Mouse (Mus musculus): Measurements from ENCODE around the gene Zfp37. TPM values are rescaled to one million over a fixed set of nuclear protein-coding genes. Genes with fewer than 3 reads are reported as not detected.
"Not testable (repeated sequence)": the region's sequence is repeated elsewhere in the genome, so short reads cannot be mapped to it uniquely, and the experiment has no call there.

Zfp37 gene
- 22.8 and 22.9 TPM in 2 replicates for polyA plus RNA-seq (2015; fragmentation: Nextera tagmentation; extraction: Ambion mirVana)

- no peak for ATAC-seq
- Histone ChIP-seq H3K9ac (replicated peaks; ENCODE audit: low read depth, low read length) (no peak within 1 kb of the TSS), H3K4me1 (replicated peaks; ENCODE audit: control insufficient read depth, insufficient read depth, low read length) (no peaks in the 10 kb centered on the region), H3K36me3 (ENCODE audit: control insufficient read depth, insufficient read depth) (no peaks in the 10 kb centered on the region), H3K4me2 (ENCODE audit: low read length) (no peak within 1 kb of the TSS), H3K27ac (ENCODE audit: low read length) (no peak within 1 kb of the TSS), H3K27me3 (replicated peaks; ENCODE audit: control insufficient read depth, insufficient read depth, low read length) (no peaks in the 10 kb centered on the region), H3K9me3 (ENCODE audit: control insufficient read depth, low read length) (no peaks in the 10 kb centered on the region), H3K4me3 (replicated peaks; ENCODE audit: low read length) (no peak within 1 kb of the TSS)
- 73% methylated on average over 13 of the region's 13 CpGs for whole genome bisulfite sequencing
Observed at GRCm38 (mm10) chr4:62230769-62231168, at the start of gene Zfp37. Gene Zfp37 (minus strand): TSS chr4:62231047.

DNA sequence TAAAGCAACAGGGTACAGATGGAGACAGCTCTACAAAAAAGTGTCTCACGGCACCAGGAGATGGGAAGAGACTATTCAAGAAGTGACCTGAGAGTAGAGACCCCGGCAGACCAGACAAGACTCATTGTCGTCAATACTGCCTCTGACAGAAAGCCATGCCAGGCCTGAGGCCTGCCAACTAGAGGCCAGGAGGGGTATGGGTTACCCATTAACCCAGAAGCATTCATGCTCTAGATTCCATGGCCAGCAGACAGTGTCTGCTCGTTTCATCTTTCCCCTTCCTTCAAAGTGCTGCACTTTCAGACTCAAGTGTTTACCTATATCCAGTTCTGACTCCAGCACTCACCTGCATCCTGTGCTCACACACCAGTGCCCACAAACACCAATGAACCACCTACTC lies 47.2 kb upstream of the Zfp37 start:
- H3K27me3 ChIP-seq (replicated peaks; ENCODE audit: control insufficient read depth, insufficient read depth, low read length): no peaks in the 10 kb centered on the region
- H3K9ac ChIP-seq (replicated peaks; ENCODE audit: low read depth, low read length): no peak overlapping the region
- no peak overlapping the region for H3K27ac ChIP-seq (ENCODE audit: low read length)
- H3K4me1 ChIP-seq (replicated peaks; ENCODE audit: control insufficient read depth, insufficient read depth, low read length): peaks cover 8% of the 10 kb centered on the region
- no peak for ATAC-seq
- no peaks in the 10 kb centered on the region for H3K9me3 ChIP-seq (ENCODE audit: control insufficient read depth, low read length)
- no peak overlapping the region for H3K4me2 ChIP-seq (ENCODE audit: low read length)
- no peaks in the 10 kb centered on the region for H3K36me3 ChIP-seq (ENCODE audit: control insufficient read depth, insufficient read depth)
- no peak overlapping the region for H3K4me3 ChIP-seq (replicated peaks; ENCODE audit: low read length)
- WGBS: 79% methylated on average over 4 of the region's 4 CpGs

GRCm38 (mm10) chr4:62277222-62277621 lies 46.4 kb upstream of the Zfp37 start:
- H3K9ac ChIP-seq (replicated peaks; ENCODE audit: low read depth, low read length): no peak overlapping the region
- H3K36me3 ChIP-seq (ENCODE audit: control insufficient read depth, insufficient read depth): no peaks in the 10 kb centered on the region
- no peak overlapping the region for H3K27ac ChIP-seq (ENCODE audit: low read length)
- H3K4me1 ChIP-seq (replicated peaks; ENCODE audit: control insufficient read depth, insufficient read depth, low read length): peaks cover 8% of the 10 kb centered on the region
- no peak overlapping the region for H3K4me2 ChIP-seq (ENCODE audit: low read length)
- 57% methylated on average over 3 of the region's 3 CpGs for WGBS
- no peaks in the 10 kb centered on the region for H3K27me3 ChIP-seq (replicated peaks; ENCODE audit: control insufficient read depth, insufficient read depth, low read length)
- ATAC-seq: no peak
- no peak overlapping the region for H3K4me3 ChIP-seq (replicated peaks; ENCODE audit: low read length)
- no peaks in the 10 kb centered on the region for H3K9me3 ChIP-seq (ENCODE audit: control insufficient read depth, low read length)

- WGBS: 90% methylated on average over 10 of the region's 10 CpGs
- Histone ChIP-seq H3K27ac (ENCODE audit: low read length) (no peak overlapping the region), H3K27me3 (replicated peaks; ENCODE audit: control insufficient read depth, insufficient read depth, low read length) (no peaks in the 10 kb centered on the region), H3K4me2 (ENCODE audit: low read length) (no peak overlapping the region), H3K9ac (replicated peaks; ENCODE audit: low read depth, low read length) (no peak overlapping the region), H3K36me3 (ENCODE audit: control insufficient read depth, insufficient read depth) (no peaks in the 10 kb centered on the region), H3K9me3 (ENCODE audit: control insufficient read depth, low read length) (no peaks in the 10 kb centered on the region), H3K4me1 (replicated peaks; ENCODE audit: control insufficient read depth, insufficient read depth, low read length) (peaks cover 8% of the 10 kb centered on the region), H3K4me3 (replicated peaks; ENCODE audit: low read length) (no peak overlapping the region)
- no peak for ATAC-seq
Observed at GRCm38 (mm10) chr4:62276642-62277041, 45.8 kb upstream of the Zfp37 start.

- Histone ChIP-seq H3K9me3 (ENCODE audit: control insufficient read depth, low read length) (no peaks in the 10 kb centered on the region), H3K36me3 (ENCODE audit: control insufficient read depth, insufficient read depth) (no peaks in the 10 kb centered on the region), H3K4me2 (ENCODE audit: low read length) (no peak overlapping the region), H3K27ac (ENCODE audit: low read length) (no peak overlapping the region), H3K27me3 (replicated peaks; ENCODE audit: control insufficient read depth, insufficient read depth, low read length) (no peaks in the 10 kb centered on the region), H3K4me1 (replicated peaks; ENCODE audit: control insufficient read depth, insufficient read depth, low read length) (peaks cover 8% of the 10 kb centered on the region), H3K9ac (replicated peaks; ENCODE audit: low read depth, low read length) (no peak overlapping the region), H3K4me3 (replicated peaks; ENCODE audit: low read length) (no peak overlapping the region)
- ATAC-seq: peak; percentile 83
- 5% methylated on average over 12 of the region's 12 CpGs for WGBS
Observed at GRCm38 (mm10) chr4:62274841-62275536, 44.1 kb upstream of the Zfp37 start.

- no peak overlapping the region for H3K9ac ChIP-seq (replicated peaks; ENCODE audit: low read depth, low read length)
- H3K9me3 ChIP-seq (ENCODE audit: control insufficient read depth, low read length): no peaks in the 10 kb centered on the region
- H3K27ac ChIP-seq (ENCODE audit: low read length): no peak overlapping the region
- H3K27me3 ChIP-seq (replicated peaks; ENCODE audit: control insufficient read depth, insufficient read depth, low read length): no peaks in the 10 kb centered on the region
- H3K4me2 ChIP-seq (ENCODE audit: low read length): no peak overlapping the region
- H3K4me1 ChIP-seq (replicated peaks; ENCODE audit: control insufficient read depth, insufficient read depth, low read length): peaks cover 8% of the 10 kb centered on the region
- WGBS: 92% methylated on average over 10 of the region's 10 CpGs
- H3K4me3 ChIP-seq (replicated peaks; ENCODE audit: low read length): no peak overlapping the region
- ATAC-seq: no peak
- no peaks in the 10 kb centered on the region for H3K36me3 ChIP-seq (ENCODE audit: control insufficient read depth, insufficient read depth)
Observed at GRCm38 (mm10) chr4:62273916-62274315, 43.1 kb upstream of the Zfp37 start.

DNA sequence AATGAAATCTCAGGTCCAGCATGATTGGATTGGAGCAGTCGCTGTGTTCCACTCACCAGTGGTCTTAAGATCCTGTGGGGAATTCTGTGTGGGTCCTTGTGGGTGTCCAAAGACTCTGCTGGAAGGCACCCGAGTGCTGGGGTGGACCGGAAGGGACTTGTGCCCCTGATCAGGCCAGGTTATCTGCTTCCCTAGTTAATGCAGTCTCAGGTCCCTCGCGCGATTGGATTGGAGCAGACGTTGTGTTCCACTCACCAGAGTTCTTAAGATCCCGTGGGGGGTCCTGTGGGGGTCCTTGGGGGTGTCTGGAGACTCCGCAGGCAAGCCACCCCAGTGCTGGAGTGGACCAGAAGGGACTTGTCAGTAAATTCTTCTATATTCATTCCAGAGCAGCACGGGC lies 41.8 kb upstream of the Zfp37 start:
- WGBS: 91% methylated on average over 10 of the region's 10 CpGs
- Histone ChIP-seq H3K4me2 (ENCODE audit: low read length) (no peak overlapping the region), H3K9ac (replicated peaks; ENCODE audit: low read depth, low read length) (no peak overlapping the region), H3K4me1 (replicated peaks; ENCODE audit: control insufficient read depth, insufficient read depth, low read length) (peaks cover 8% of the 10 kb centered on the region), H3K27me3 (replicated peaks; ENCODE audit: control insufficient read depth, insufficient read depth, low read length) (no peaks in the 10 kb centered on the region), H3K9me3 (ENCODE audit: control insufficient read depth, low read length) (no peaks in the 10 kb centered on the region), H3K27ac (ENCODE audit: low read length) (no peak overlapping the region), H3K4me3 (replicated peaks; ENCODE audit: low read length) (no peak overlapping the region), H3K36me3 (ENCODE audit: control insufficient read depth, insufficient read depth) (no peaks in the 10 kb centered on the region)
- ATAC-seq: no peak

DNA sequence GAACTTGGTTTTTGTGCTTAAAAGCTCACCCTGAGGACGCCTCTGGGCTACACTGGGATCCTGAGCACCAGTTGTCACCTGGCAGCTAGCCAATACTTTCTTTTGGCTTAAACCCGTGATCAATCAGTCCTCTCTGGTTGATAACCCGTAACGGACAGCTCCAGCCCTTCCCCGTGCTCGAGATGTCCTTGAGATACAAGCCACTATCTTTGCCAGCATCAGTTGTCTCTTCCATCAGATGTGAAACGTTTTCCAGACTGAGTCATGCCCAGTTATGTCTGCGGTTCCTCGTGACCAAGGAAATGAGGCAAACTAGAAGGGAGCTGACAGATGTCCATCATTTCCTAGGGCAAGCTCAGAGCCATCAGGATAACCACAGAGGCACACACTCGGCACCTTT lies 36.3 kb upstream of the Zfp37 start:
- no peak overlapping the region for H3K9ac ChIP-seq (replicated peaks; ENCODE audit: low read depth, low read length)
- ATAC-seq: no peak
- no peak overlapping the region for H3K27ac ChIP-seq (ENCODE audit: low read length)
- no peak overlapping the region for H3K4me3 ChIP-seq (replicated peaks; ENCODE audit: low read length)
- H3K9me3 ChIP-seq (ENCODE audit: control insufficient read depth, low read length): no peaks in the 10 kb centered on the region
- H3K27me3 ChIP-seq (replicated peaks; ENCODE audit: control insufficient read depth, insufficient read depth, low read length): no peaks in the 10 kb centered on the region
- no peak overlapping the region for H3K4me2 ChIP-seq (ENCODE audit: low read length)
- whole genome bisulfite sequencing: 85% methylated on average over 10 of the region's 10 CpGs
- H3K36me3 ChIP-seq (ENCODE audit: control insufficient read depth, insufficient read depth): no peaks in the 10 kb centered on the region
- H3K4me1 ChIP-seq (replicated peaks; ENCODE audit: control insufficient read depth, insufficient read depth, low read length): 0 out of 2 replicates have a peak, but pooled peaks cover 3% of the 10 kb centered on the region

DNA sequence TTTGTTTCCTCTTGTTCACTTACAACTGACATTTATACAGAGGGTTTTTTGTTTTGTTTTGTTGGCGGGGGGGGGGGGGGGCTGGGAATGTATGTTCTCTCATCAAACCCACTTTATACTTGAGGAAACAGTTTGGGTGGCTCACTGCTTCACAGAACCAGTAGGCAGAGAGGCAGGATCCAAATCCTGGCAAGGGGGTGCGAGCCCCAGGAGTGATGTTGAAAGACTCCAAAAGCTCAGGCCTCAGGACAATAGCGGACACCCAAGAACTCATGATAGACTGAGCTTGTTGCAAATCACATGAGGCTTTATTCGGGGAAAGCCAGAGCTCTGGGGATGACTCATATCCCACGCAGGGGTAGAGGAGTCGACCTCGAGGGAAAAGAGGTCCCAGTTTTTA lies 35.2 kb upstream of the Zfp37 start:
- H3K4me2 ChIP-seq (ENCODE audit: low read length); H3K27ac ChIP-seq (ENCODE audit: low read length); H3K9ac ChIP-seq (replicated peaks; ENCODE audit: low read depth, low read length); H3K36me3 ChIP-seq (ENCODE audit: control insufficient read depth, insufficient read depth); ATAC-seq; H3K4me3 ChIP-seq (replicated peaks; ENCODE audit: low read length); H3K4me1 ChIP-seq (replicated peaks; ENCODE audit: control insufficient read depth, insufficient read depth, low read length); H3K27me3 ChIP-seq (replicated peaks; ENCODE audit: control insufficient read depth, insufficient read depth, low read length); H3K9me3 ChIP-seq (ENCODE audit: control insufficient read depth, low read length): not testable (repeated sequence)
- WGBS: 72% methylated on average over 7 of the region's 7 CpGs

All from forebrain, embryonic 16.5 days (tissue).